Mouse (Mus musculus) neural tube, embryonic 11.5 days (tissue): ENCODE results near the gene Txndc11. TPM values are rescaled to one million over a fixed set of nuclear protein-coding genes. Genes with fewer than 3 reads are reported as not detected.

Source experiments
- ATAC-seq: fragments of 200-750 bp; cut with Nextera tagmentation; 2 replicates; pipeline ENCODE4 v1.8.0; 2017; ENCODE audit warnings: moderate number of reproducible peaks, mild to moderate bottlenecking, moderate TSS enrichment, moderate library complexity; ENCODE audit not compliant: insufficient read depth, low FRiP score, low TSS enrichment
- DNase-seq: peaks from one replicate; pipeline ENCODE4 v3.0.0-alpha.2; 2015; ENCODE audit warnings: low spot score
- H3K27ac ChIP-seq: fragments of 300-500 bp; sonication (generic); 2 replicates; pipeline ENCODE4 v1.5.1; 2014; ENCODE audit warnings: low read depth, mild to moderate bottlenecking, low read length
- H3K27me3 ChIP-seq: fragments of 300-500 bp; sonication (generic); 2 replicates; pipeline ENCODE4 v1.6.1; 2014; ENCODE audit warnings: mild to moderate bottlenecking, low read length, mixed read lengths; ENCODE audit not compliant: control insufficient read depth, insufficient read depth
- H3K36me3 ChIP-seq: fragments of 300-500 bp; sonication (generic); 2 replicates; pipeline ENCODE4 v1.6.1; 2014; ENCODE audit warnings: mild to moderate bottlenecking, low read length, moderate library complexity, mixed read lengths; ENCODE audit not compliant: control insufficient read depth, insufficient read depth
- H3K4me1 ChIP-seq: fragments of 300-500 bp; sonication (generic); 2 replicates; pipeline ENCODE4 v1.6.1; 2014; ENCODE audit warnings: low read length, mixed read lengths; ENCODE audit not compliant: control insufficient read depth, insufficient read depth
- H3K4me2 ChIP-seq: fragments of 300-500 bp; sonication (generic); 2 replicates; pipeline ENCODE4 v1.6.1; 2014; ENCODE audit warnings: low read depth, mild to moderate bottlenecking, moderate library complexity
- H3K4me3 ChIP-seq: fragments of 300-500 bp; sonication (generic); 2 replicates; pipeline ENCODE4 v1.5.1; 2014; ENCODE audit warnings: low read depth, low read length
- H3K9ac ChIP-seq: fragments of 300-500 bp; sonication (generic); 2 replicates; pipeline ENCODE4 v1.6.1; 2014; ENCODE audit warnings: mild to moderate bottlenecking, low read length
- H3K9me3 ChIP-seq: fragments of 300-500 bp; sonication (generic); 2 replicates; pipeline ENCODE4 v1.6.1; 2016; ENCODE audit warnings: low read length; ENCODE audit not compliant: control insufficient read depth
- WGBS: fragments of 180-500 bp; shearing (Covaris S2); extraction: QIAGEN DNeasy Blood & Tissue Kit; methylation state at CpG from one replicate; pipeline ENCODE4 v1.1.7; 2014; 5-methylcytosine and 5-hydroxymethylcytosine counted together
- microRNA-seq: library from miRNA; unstranded; fragments of <30 nt; microRNA quantifications from one replicate; pipeline ENCODE4, GENCODE M21; 2016
- polyA plus RNA-seq: library from polyadenylated mRNA; unstranded; fragments of >200 nt; fragmentation: Nextera tagmentation; extraction: Ambion mirVana; gene quantifications from 2 replicates; pipeline ENCODE4 v1.2.1, GENCODE M21; 2014

The Txndc11 gene
- polyA plus RNA-seq, 1 experiment from 2014 or later = 32.5 TPM

DNA sequence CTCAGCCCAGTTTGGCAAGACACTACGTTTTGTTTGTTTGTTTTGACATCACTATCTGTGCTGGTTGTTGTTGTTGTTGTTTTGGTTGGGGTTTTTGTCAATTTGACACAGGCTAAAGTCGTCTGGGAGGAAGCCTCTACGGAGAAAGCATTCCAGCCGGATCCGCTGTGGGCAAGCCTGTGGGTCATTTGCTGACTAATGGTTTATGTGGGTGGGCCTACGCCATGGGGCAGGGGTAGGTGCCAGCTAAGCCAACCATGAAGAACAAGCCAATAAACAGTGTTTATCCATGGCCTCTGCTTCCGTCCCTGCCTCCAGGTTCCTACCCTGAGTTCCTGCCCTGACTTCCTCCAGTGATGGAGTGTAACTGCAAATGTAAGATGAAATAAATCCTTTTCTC, 106.2 kb downstream of the Txndc11 start:
- Histone ChIP-seq H3K27ac (no peak overlapping the region), H3K9me3 (no peaks in the 10 kb centered on the region), H3K4me2 (no peak overlapping the region), H3K4me1 (no peaks in the 10 kb centered on the region), H3K27me3 (no peaks in the 10 kb centered on the region), H3K4me3 (no peak overlapping the region), H3K36me3 (no peaks in the 10 kb centered on the region), H3K9ac (no peak overlapping the region)
- ATAC-seq = no peak
- WGBS = 80% methylated on average over 7 of the region's 7 CpGs
- no peak for DNase-seq

Small RNAs within 50 kb of the gene (microRNA-seq; reads per million reads assigned to microRNA genes)
- 83.6 reads per million, percentile 49 among the genes with 10 or more reads in this experiment for gene Gm23935

Other genes with a start within 250 kb of the Txndc11 start
- gene Snn, start 73.7 kb downstream of the Txndc11 start, polyA plus RNA-seq = 98.1 and 108 TPM in 2 replicates
- 59.3 and 61.0 TPM in 2 replicates for gene Litaf, start 68.5 kb downstream of the Txndc11 start, polyA plus RNA-seq
- gene Zc3h7a, start 41.7 kb upstream of the Txndc11 start, polyA plus RNA-seq = 93.5 and 95.3 TPM in 2 replicates
- gene Rsl1d1, start 68.7 kb upstream of the Txndc11 start, polyA plus RNA-seq = 244 TPM in 2 replicates
- 101 and 103 TPM in 2 replicates for gene Gspt1, start 119.7 kb upstream of the Txndc11 start, polyA plus RNA-seq
- not detected in 2 replicates for gene Tnfrsf17, start 179.2 kb upstream of the Txndc11 start, polyA plus RNA-seq
- 9.7 and 10.6 TPM in 2 replicates for gene Snx29, start 188.3 kb upstream of the Txndc11 start, polyA plus RNA-seq